Mouse (Mus musculus) adipocyte (in vitro differentiated cells): ENCODE measurements around the gene Tcf21.

Experiments used
- DNase-seq: peaks from one replicate; pipeline ENCODE4 v3.0.0-alpha.2; 2016; ENCODE audit warnings: low spot score

Gene Tcf21

GRCm38 (mm10) chr10:22819871-22820590 is at the start of gene Tcf21:
Gene Tcf21 (minus strand): TSS chr10:22820174.
- DNase-seq, result no peak

GRCm38 (mm10) chr10:22868386-22868918 is 48.5 kb upstream of the Tcf21 start:
- no peak for DNase-seq

- DNase-seq, result no peak
Measured at GRCm38 (mm10) chr10:22867210-22867609, 47.2 kb upstream of the Tcf21 start.

GRCm38 (mm10) chr10:22858111-22858510 is 38.1 kb upstream of the Tcf21 start:
- DNase-seq, result no peak

- DNase-seq, result no peak
Measured at GRCm38 (mm10) chr10:22854330-22854729, 34.4 kb upstream of the Tcf21 start.

- no peak for DNase-seq
Measured at GRCm38 (mm10) chr10:22845351-22845750, 25.4 kb upstream of the Tcf21 start.

- DNase-seq, result no peak
Measured at GRCm38 (mm10) chr10:22844731-22845130, 24.8 kb upstream of the Tcf21 start.

- no peak for DNase-seq
Measured at GRCm38 (mm10) chr10:22843440-22844361, 23.7 kb upstream of the Tcf21 start.

- no peak for DNase-seq
Measured at GRCm38 (mm10) chr10:22842781-22843439, 22.9 kb upstream of the Tcf21 start.

GRCm38 (mm10) chr10:22842113-22842512 is 22.1 kb upstream of the Tcf21 start:
- no peak for DNase-seq

GRCm38 (mm10) chr10:22826244-22826643 is 6.3 kb upstream of the Tcf21 start:
- no peak for DNase-seq

- no peak for DNase-seq
Measured at GRCm38 (mm10) chr10:22822896-22823295, 2.9 kb upstream of the Tcf21 start.

- no peak for DNase-seq
Measured at GRCm38 (mm10) chr10:22822486-22822885, 2.5 kb upstream of the Tcf21 start.

- no peak for DNase-seq
Measured at GRCm38 (mm10) chr10:22821709-22822108, 1.7 kb upstream of the Tcf21 start.

GRCm38 (mm10) chr10:22821267-22821666 is 1.3 kb upstream of the Tcf21 start:
- no peak for DNase-seq

GRCm38 (mm10) chr10:22820841-22821240 is 867 bp upstream of the Tcf21 start:
- no peak for DNase-seq

- DNase-seq, result no peak
Measured at GRCm38 (mm10) chr10:22819239-22819870, 619 bp downstream of the Tcf21 start.

GRCm38 (mm10) chr10:22818600-22819238 is 1.3 kb downstream of the Tcf21 start:
- no peak for DNase-seq

GRCm38 (mm10) chr10:22817976-22818375 is 2.0 kb downstream of the Tcf21 start:
- no peak for DNase-seq

GRCm38 (mm10) chr10:22817561-22817960 is 2.4 kb downstream of the Tcf21 start:
- no peak for DNase-seq

- DNase-seq, result no peak
Measured at GRCm38 (mm10) chr10:22816237-22816762, 3.7 kb downstream of the Tcf21 start.
